Mouse (Mus musculus): Measurements from ENCODE around the gene Casq1. TPM values are rescaled to one million over a fixed set of nuclear protein-coding genes. Genes with fewer than 3 reads are reported as not detected.
A peak's percentile ranks its signal among the peaks of the same experiment; 100 is the strongest.

Casq1 gene
- polyA plus RNA-seq, 1 experiment from 2014 or later = 1.1 TPM

GRCm38 (mm10) chr1:172213771-172214170, 5.9 kb downstream of the Casq1 start:
- Histone ChIP-seq H3K4me1 (replicated peaks; ENCODE audit: control insufficient read depth, insufficient read depth, low read length) (peaks cover 6% of the 10 kb centered on the region; the same call in 1 of the 2 replicates), H3K36me3 (ENCODE audit: control insufficient read depth, insufficient read depth, low read length) (no peaks in the 10 kb centered on the region), H3K4me2 (ENCODE audit: low read depth, low read length, severe bottlenecking) (no peak overlapping the region), H3K9me3 (ENCODE audit: control insufficient read depth, low read length) (no peaks in the 10 kb centered on the region), H3K27me3 (ENCODE audit: control insufficient read depth, insufficient read depth, low read length) (no peaks in the 10 kb centered on the region), H3K27ac (ENCODE audit: low read depth, low read length) (no peak overlapping the region), H3K4me3 (ENCODE audit: low read depth, low read length) (no peak overlapping the region), H3K9ac (ENCODE audit: low read length) (no peak overlapping the region)
- DNase-seq (ENCODE audit: low spot score) (no peak), ATAC-seq (replicated peaks; ENCODE audit: low FRiP score) (no peak)
- WGBS = 85% methylated on average over 4 of the region's 4 CpGs

GRCm38 (mm10) chr1:172212776-172213175, 6.9 kb downstream of the Casq1 start:
- H3K9ac ChIP-seq (ENCODE audit: low read length) = no peak overlapping the region
- H3K27ac ChIP-seq (ENCODE audit: low read depth, low read length) = no peak overlapping the region
- no peak overlapping the region for H3K4me2 ChIP-seq (ENCODE audit: low read depth, low read length, severe bottlenecking)
- H3K4me1 ChIP-seq (replicated peaks; ENCODE audit: control insufficient read depth, insufficient read depth, low read length) = peaks cover 6% of the 10 kb centered on the region; the same call in 1 of the 2 replicates
- ATAC-seq (replicated peaks; ENCODE audit: low FRiP score) (no peak), DNase-seq (ENCODE audit: low spot score) (no peak)
- H3K9me3 ChIP-seq (ENCODE audit: control insufficient read depth, low read length) = no peaks in the 10 kb centered on the region
- no peaks in the 10 kb centered on the region for H3K36me3 ChIP-seq (ENCODE audit: control insufficient read depth, insufficient read depth, low read length)
- no peaks in the 10 kb centered on the region for H3K27me3 ChIP-seq (ENCODE audit: control insufficient read depth, insufficient read depth, low read length)
- no peak overlapping the region for H3K4me3 ChIP-seq (ENCODE audit: low read depth, low read length)
- 60% methylated on average over 5 of the region's 5 CpGs for WGBS

GRCm38 (mm10) chr1:172207111-172207584, 12.5 kb downstream of the Casq1 start:
- DNase-seq (ENCODE audit: low spot score) = peak; percentile 57
- H3K4me3 ChIP-seq (ENCODE audit: low read depth, low read length) = peak overlapping the region; percentile 85; the same call in 1 of the 2 replicates
- 14% methylated on average over 7 of the region's 7 CpGs for WGBS
- peak overlapping the region; percentile 59; the same call in 1 of the 2 replicates for H3K4me2 ChIP-seq (ENCODE audit: low read depth, low read length, severe bottlenecking)
- no peaks in the 10 kb centered on the region for H3K27me3 ChIP-seq (ENCODE audit: control insufficient read depth, insufficient read depth, low read length)
- H3K27ac ChIP-seq (ENCODE audit: low read depth, low read length) = peak overlapping the region; percentile 95
- H3K9me3 ChIP-seq (ENCODE audit: control insufficient read depth, low read length) = no peaks in the 10 kb centered on the region
- ATAC-seq (replicated peaks; ENCODE audit: low FRiP score) = no peak
- H3K36me3 ChIP-seq (ENCODE audit: control insufficient read depth, insufficient read depth, low read length) = no peaks in the 10 kb centered on the region
- peak overlapping the region; percentile 93 for H3K9ac ChIP-seq (ENCODE audit: low read length)
- peaks cover 33% of the 10 kb centered on the region for H3K4me1 ChIP-seq (replicated peaks; ENCODE audit: control insufficient read depth, insufficient read depth, low read length)

- peak within 1 kb of the TSS; percentile 93 for H3K9ac ChIP-seq (ENCODE audit: low read length)
- DNase-seq (ENCODE audit: low spot score) (peak; percentile 94), ATAC-seq (replicated peaks; ENCODE audit: low FRiP score) (peak; percentile 60)
- H3K4me2 ChIP-seq (ENCODE audit: low read depth, low read length, severe bottlenecking) = peak within 1 kb of the TSS; percentile 59
- H3K4me3 ChIP-seq (ENCODE audit: low read depth, low read length) = peak within 1 kb of the TSS; percentile 85
- no peaks in the 10 kb centered on the region for H3K9me3 ChIP-seq (ENCODE audit: control insufficient read depth, low read length)
- WGBS = under 1% methylated on average over 40 of the region's 40 CpGs
- peak within 1 kb of the TSS; percentile 95 for H3K27ac ChIP-seq (ENCODE audit: low read depth, low read length)
- H3K4me1 ChIP-seq (replicated peaks; ENCODE audit: control insufficient read depth, insufficient read depth, low read length) = peaks cover 42% of the 10 kb centered on the region
- no peaks in the 10 kb centered on the region for H3K27me3 ChIP-seq (ENCODE audit: control insufficient read depth, insufficient read depth, low read length)
- no peaks in the 10 kb centered on the region for H3K36me3 ChIP-seq (ENCODE audit: control insufficient read depth, insufficient read depth, low read length)
These were observed 13.3 kb downstream of the Casq1 start, which contains the start of gene Pea15a for GRCm38 (mm10) chr1:172206141-172206917. Gene Pea15a (minus strand): TSS chr1:172206804.

GRCm38 (mm10) chr1:172205741-172206087, 14.0 kb downstream of the Casq1 start:
- ATAC-seq (replicated peaks; ENCODE audit: low FRiP score) (no peak), DNase-seq (ENCODE audit: low spot score) (peak; percentile 55)
- Histone ChIP-seq H3K9ac (ENCODE audit: low read length) (peak overlapping the region; percentile 93), H3K4me3 (ENCODE audit: low read depth, low read length) (peak overlapping the region; percentile 85), H3K27me3 (ENCODE audit: control insufficient read depth, insufficient read depth, low read length) (no peaks in the 10 kb centered on the region), H3K27ac (ENCODE audit: low read depth, low read length) (peak overlapping the region; percentile 95), H3K4me2 (ENCODE audit: low read depth, low read length, severe bottlenecking) (peak overlapping the region; percentile 59), H3K36me3 (ENCODE audit: control insufficient read depth, insufficient read depth, low read length) (no peaks in the 10 kb centered on the region), H3K4me1 (replicated peaks; ENCODE audit: control insufficient read depth, insufficient read depth, low read length) (peaks cover 47% of the 10 kb centered on the region), H3K9me3 (ENCODE audit: control insufficient read depth, low read length) (no peaks in the 10 kb centered on the region)
- 6% methylated on average over 3 of the region's 3 CpGs for WGBS

GRCm38 (mm10) chr1:172204814-172205740, 14.6 kb downstream of the Casq1 start:
- no peaks in the 10 kb centered on the region for H3K27me3 ChIP-seq (ENCODE audit: control insufficient read depth, insufficient read depth, low read length)
- 16% methylated on average over 15 of the region's 15 CpGs for WGBS
- H3K4me2 ChIP-seq (ENCODE audit: low read depth, low read length, severe bottlenecking) = peak overlapping the region; percentile 59
- H3K4me1 ChIP-seq (replicated peaks; ENCODE audit: control insufficient read depth, insufficient read depth, low read length) = peaks cover 51% of the 10 kb centered on the region
- H3K9me3 ChIP-seq (ENCODE audit: control insufficient read depth, low read length) = no peaks in the 10 kb centered on the region
- peak overlapping the region; percentile 85 for H3K4me3 ChIP-seq (ENCODE audit: low read depth, low read length)
- DNase-seq (ENCODE audit: low spot score) (peak; percentile 63), ATAC-seq (replicated peaks; ENCODE audit: low FRiP score) (no peak)
- peaks cover 4% of the 10 kb centered on the region for H3K36me3 ChIP-seq (ENCODE audit: control insufficient read depth, insufficient read depth, low read length)
- H3K9ac ChIP-seq (ENCODE audit: low read length) = peak overlapping the region; percentile 93
- peak overlapping the region; percentile 95 for H3K27ac ChIP-seq (ENCODE audit: low read depth, low read length)

- DNase-seq (ENCODE audit: low spot score) (no peak), ATAC-seq (replicated peaks; ENCODE audit: low FRiP score) (no peak)
- Histone ChIP-seq H3K27me3 (ENCODE audit: control insufficient read depth, insufficient read depth, low read length) (no peaks in the 10 kb centered on the region), H3K4me3 (ENCODE audit: low read depth, low read length) (peak overlapping the region; percentile 85), H3K36me3 (ENCODE audit: control insufficient read depth, insufficient read depth, low read length) (peaks cover 12% of the 10 kb centered on the region), H3K9me3 (ENCODE audit: control insufficient read depth, low read length) (no peaks in the 10 kb centered on the region), H3K4me1 (replicated peaks; ENCODE audit: control insufficient read depth, insufficient read depth, low read length) (peaks cover 54% of the 10 kb centered on the region), H3K9ac (ENCODE audit: low read length) (peak overlapping the region; percentile 93), H3K4me2 (ENCODE audit: low read depth, low read length, severe bottlenecking) (peak overlapping the region; percentile 59), H3K27ac (ENCODE audit: low read depth, low read length) (peak overlapping the region; percentile 95)
- 11% methylated on average over 9 of the region's 9 CpGs for WGBS
These were observed 15.4 kb downstream of the Casq1 start for GRCm38 (mm10) chr1:172204033-172204813.

- Histone ChIP-seq H3K9me3 (ENCODE audit: control insufficient read depth, low read length) (no peaks in the 10 kb centered on the region), H3K4me1 (replicated peaks; ENCODE audit: control insufficient read depth, insufficient read depth, low read length) (peaks cover 54% of the 10 kb centered on the region), H3K27me3 (ENCODE audit: control insufficient read depth, insufficient read depth, low read length) (no peaks in the 10 kb centered on the region), H3K4me3 (ENCODE audit: low read depth, low read length) (peak overlapping the region; percentile 85), H3K27ac (ENCODE audit: low read depth, low read length) (peak overlapping the region; percentile 95), H3K9ac (ENCODE audit: low read length) (peak overlapping the region; percentile 93), H3K4me2 (ENCODE audit: low read depth, low read length, severe bottlenecking) (peak overlapping the region; percentile 59), H3K36me3 (ENCODE audit: control insufficient read depth, insufficient read depth, low read length) (peaks cover 14% of the 10 kb centered on the region)
- no peak for ATAC-seq (replicated peaks; ENCODE audit: low FRiP score)
- WGBS = 1% methylated on average over 4 of the region's 4 CpGs
- DNase-seq (ENCODE audit: low spot score) = peak; percentile 59
These were observed 16.1 kb downstream of the Casq1 start for GRCm38 (mm10) chr1:172203566-172203965.

All from forebrain, embryonic 11.5 days (tissue).